Mouse (Mus musculus) T-helper 17 cell (primary cell): ENCODE results near the gene Gfer.

Source experiments
- in situ Hi-C, 2 experiments: fragments of 300-600 bp; cut with MboI, MseI; formaldehyde crosslinking; loops; 1 replicate in 1 of 2; 2 replicates in 1 of 2; pipeline ENCODE4 v1.15.1; 2025; ENCODE audit warnings: high pct_unique_total_duplicates in 2 of 2

Gene Gfer

DNA sequence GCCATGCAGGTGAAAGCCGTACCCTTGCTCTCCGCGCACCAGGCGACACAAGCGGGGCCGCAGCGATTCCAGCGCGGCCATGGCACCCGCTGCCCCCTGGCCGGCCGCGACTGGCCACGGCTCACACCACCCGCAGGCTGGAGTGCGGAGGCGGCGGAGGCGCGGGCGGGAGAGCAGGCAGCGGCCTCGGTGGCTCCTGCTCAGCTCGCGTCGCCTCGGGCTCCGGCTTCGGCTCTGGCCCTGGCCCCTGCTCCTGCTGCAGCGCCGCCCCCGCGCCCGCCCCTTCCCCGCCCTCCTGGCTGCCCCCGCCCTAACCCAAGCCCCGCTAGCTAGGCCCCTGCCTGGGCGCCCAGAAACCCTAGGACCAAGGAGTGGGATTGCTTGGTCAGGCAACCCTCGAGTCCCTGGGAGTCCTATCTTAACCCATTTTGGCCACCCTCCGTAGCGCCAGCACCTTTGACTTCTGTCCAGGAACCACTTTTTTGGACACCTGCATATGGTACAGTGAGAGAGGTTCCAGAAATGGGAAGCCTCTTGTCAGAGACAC is 45.8 kb downstream of the Gfer start, which contains the start of gene Slc9a3r2:
Gene Slc9a3r2, minus strand, starts transcription at position 258 of the 547 bp plus-strand sequence.
- in situ Hi-C loops: loop anchor here in 1 of 2 experiments (5.0 kb wide), 1 partner anchor 153 kb away; no protein-coding TSS in a partner anchor

DNA sequence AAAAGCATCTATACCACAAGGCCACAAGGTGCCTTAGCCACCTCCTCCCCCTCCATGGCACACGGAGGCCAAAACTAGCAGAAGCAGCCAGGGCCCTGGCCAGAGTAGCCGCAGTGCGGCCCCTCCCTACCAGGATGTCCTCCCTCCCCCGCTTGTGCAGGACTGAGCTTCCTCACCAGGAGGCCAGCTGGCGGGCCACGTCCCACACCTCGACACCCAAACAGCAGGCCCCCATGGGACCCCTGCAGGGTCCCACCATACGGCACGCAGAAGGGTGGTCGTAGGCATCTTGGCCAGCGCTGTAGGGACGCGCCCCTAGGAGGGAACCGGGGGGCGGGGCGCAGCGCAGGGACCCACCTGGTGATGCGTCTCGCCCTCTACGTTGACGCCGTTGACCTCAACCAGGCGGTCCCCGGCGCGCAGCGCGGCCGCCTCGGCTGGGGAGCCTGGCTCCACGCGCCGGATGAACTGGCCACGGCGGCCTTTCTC is 46.3 kb downstream of the Gfer start:
- in situ Hi-C loops: loop anchor here in 1 of 2 experiments (5.0 kb wide), 1 partner anchor 152 kb away; no protein-coding TSS in a partner anchor

DNA sequence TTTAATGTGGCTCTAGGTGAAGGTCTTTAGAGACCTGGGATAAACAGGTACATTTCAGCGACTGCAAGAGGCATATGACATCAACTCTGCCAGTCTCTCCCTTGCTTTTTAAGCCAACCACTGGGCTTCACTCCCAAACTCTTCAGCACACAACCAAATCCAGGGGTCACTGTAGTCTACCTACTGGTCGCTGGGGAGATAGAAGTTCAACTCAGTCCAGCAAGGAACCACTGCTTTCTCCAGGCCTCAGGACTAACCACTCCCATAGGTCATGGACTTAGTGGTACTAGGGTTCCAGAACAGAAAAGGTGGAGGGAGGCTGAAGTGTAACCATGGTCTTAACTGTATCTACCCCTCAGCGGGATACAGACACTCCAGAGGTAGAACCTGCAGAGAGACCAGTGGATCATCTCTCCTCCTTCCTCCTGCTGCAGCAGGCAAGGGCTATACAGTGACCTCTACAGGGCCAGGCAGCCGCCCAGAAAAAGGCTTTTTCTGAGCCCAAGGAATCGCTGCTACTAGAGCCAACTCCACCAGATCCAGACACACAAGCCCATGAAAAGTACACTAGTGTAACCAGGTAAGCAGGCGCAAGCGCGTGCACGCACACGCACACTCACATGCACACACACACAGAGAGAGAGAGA is 47.1 kb downstream of the Gfer start:
- in situ Hi-C loops: no loop called here

DNA sequence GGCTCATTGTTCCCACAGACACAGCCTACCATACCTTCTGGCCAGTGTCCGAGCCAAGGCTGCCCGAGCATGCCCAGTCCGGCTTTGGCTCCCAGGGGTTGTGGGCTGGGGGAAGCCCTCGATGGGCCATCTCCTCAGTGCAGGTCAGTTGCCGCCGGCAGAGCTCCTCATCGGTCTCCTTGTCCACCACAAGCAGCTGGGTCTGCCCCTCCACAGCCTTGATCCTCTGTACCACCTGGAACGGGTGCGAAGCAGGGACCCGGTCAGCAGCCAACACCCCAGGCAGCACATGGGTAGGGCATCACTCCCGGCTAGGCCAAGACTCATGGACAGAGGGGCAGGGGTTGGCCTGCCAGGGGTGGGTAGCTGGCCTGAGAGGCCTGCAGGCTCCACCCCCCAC is 48.5 kb downstream of the Gfer start:
- in situ Hi-C loops: no loop called here

DNA sequence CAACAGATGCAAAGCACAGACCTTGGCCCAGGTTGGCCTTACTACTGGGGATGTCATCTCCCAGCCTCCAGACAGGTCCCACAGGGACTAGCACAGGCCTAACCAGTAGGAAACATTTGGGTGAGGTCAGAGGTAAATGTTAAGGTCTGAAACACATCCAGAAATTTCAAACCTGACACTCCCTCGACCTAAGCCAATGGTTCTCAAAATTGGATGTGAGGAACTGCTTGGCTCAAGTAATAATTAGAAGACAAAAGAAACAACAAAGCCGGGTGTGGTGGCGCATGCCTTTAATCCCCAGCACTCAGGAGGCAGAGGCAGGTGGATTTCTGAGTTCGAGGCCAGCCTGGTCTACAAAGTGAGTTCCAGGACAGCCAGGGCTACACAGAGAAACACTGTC is 49.6 kb downstream of the Gfer start:
- in situ Hi-C loops: no loop called here

DNA sequence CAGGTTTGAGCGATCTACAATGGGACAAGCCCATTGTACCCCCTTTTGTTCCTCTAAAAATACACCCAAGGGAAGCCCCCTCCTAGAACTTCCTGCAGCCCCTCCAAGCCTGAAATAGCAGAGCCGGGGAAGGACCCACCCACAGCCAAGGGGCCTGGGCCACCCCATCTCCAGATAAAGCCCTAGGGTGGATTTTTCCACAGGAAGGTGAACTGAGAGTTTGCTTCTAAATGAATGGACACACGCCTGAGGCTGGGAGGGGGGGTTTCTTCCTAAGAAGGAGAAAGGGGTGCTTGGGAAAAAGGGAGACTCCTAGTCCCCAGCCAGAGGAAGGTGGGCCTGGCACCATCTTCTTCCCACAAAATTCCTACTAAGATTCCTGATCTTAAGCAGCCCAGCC is 50.0 kb downstream of the Gfer start:
- in situ Hi-C loops: no loop called here

DNA sequence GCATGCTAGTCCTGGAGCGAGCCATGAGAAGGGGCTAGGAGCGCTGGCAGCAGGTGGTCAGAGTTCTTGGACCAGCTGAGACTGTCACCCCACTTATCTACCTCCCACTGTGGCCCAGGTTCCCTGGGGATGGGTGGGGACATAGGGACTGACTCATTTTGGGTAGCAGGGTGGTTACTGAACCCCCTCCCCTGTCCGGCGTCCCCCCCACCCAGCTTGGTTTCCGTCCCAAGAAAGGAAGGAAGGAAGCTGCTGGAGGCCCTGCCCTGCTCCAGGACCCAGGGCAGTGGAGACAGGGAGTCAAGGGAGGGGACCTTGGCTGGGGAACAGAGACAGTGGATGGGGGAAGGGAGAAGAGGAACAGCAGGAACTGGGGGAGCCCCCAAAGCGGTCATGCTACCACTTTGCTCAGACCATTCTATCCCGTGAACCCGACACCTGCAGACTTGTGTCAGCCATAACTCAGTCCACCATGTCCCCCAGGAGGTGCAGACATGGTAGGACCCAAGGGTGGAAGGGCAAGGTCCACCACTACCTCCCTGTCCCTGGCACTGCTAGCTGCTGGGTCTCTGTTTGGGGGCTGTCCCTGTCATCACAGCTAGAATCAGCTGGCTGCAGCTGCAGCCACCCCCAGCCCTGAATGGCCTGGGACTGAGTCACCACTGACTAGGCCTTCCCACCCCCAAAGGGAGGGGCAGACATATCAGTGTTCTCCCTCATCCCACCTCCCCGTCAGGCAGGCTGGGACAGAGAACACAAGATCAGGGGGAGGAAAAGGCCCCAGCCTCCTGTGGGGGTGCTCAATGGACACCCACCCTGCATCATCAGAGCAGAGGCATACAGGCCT is 50.9 kb downstream of the Gfer start:
- in situ Hi-C loops: no loop called here

DNA sequence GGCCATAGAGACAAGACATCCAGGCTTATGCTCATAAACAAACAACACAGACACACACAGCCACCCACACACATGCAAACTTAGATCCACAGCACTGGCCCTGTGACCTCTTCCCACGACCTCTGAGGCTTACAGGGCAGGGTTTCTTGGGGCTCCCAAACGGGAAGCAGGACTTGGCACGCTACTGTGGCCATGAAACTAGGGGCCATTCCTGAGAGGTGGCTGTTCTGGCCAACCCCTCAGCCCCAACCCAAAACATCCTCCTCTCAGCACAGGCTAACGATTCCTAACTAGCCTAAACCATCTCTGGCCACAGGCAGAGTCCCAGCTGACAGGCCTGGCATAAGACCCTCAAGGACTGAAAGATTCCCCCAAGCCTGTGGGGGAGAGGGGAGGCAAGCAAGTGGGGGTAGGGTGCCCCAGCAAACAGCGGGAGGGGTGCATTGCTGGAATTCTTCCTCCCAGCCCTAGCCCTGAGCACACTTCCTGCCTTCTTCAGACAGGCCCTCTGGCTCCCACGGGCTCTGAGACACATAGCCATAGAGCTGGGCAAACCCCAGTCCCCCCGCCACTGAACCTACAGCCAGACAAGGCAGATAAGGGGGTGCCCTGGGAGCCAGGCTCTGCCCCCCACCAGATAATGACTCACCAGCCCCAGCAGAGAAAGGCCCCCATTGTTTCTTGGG is 51.8 kb downstream of the Gfer start:
- in situ Hi-C loops: no loop called here
